Mouse (Mus musculus) heart, postnatal 0 days (tissue): ENCODE results near the gene Olfr1387. TPM values are rescaled to one million over a fixed set of nuclear protein-coding genes. Genes with fewer than 3 reads are reported as not detected.

Experiments used
- ATAC-seq: fragments of 200-750 bp; cut with Nextera tagmentation; 2 replicates; pipeline ENCODE4 v1.8.0; 2017; ENCODE audit warnings: low read depth, moderate number of reproducible peaks, moderate library complexity; ENCODE audit not compliant: insufficient read depth
- DNase-seq: peaks from one replicate; pipeline ENCODE4 v3.0.0-alpha.2; 2016; ENCODE audit warnings: low spot score
- H3K27ac ChIP-seq: fragments of 300-500 bp; sonication (generic); 2 replicates; pipeline ENCODE4 v1.5.1; 2014; ENCODE audit warnings: low read depth, mild to moderate bottlenecking
- H3K27me3 ChIP-seq: fragments of 300-500 bp; sonication (generic); 2 replicates; pipeline ENCODE4 v1.6.1; 2014; ENCODE audit warnings: low read length, mixed read lengths; ENCODE audit not compliant: control insufficient read depth, insufficient read depth
- H3K36me3 ChIP-seq: fragments of 300-500 bp; sonication (generic); replicated peaks from 2 replicates; pipeline ENCODE4 v1.6.1; 2014; ENCODE audit warnings: low read length, mixed read lengths; ENCODE audit not compliant: control insufficient read depth, insufficient read depth
- H3K4me1 ChIP-seq: fragments of 300-500 bp; sonication (generic); 2 replicates; pipeline ENCODE4 v1.6.1; 2014; ENCODE audit warnings: antibody characterized with exemption; ENCODE audit not compliant: control insufficient read depth, insufficient read depth
- H3K4me2 ChIP-seq: fragments of 300-500 bp; sonication (generic); 2 replicates; pipeline ENCODE4 v1.6.1; 2014; ENCODE audit warnings: low read depth, mild to moderate bottlenecking, low read length, moderate library complexity
- H3K4me3 ChIP-seq: fragments of 300-500 bp; sonication (generic); 2 replicates; pipeline ENCODE4 v1.5.1; 2014; ENCODE audit warnings: low read depth, low read length
- H3K9ac ChIP-seq: fragments of 300-500 bp; sonication (generic); replicated peaks from 2 replicates; pipeline ENCODE4 v1.6.1; 2014; ENCODE audit warnings: low read depth, low read length, mixed read lengths
- H3K9me3 ChIP-seq: fragments of 300-500 bp; sonication (generic); replicated peaks from 2 replicates; pipeline ENCODE4 v1.6.1; 2016; ENCODE audit warnings: low read length; ENCODE audit not compliant: control insufficient read depth
- CTCF ChIP-seq: IDR thresholded peaks from 2 replicates; pipeline ENCODE4 v1.5.1; 2016; ENCODE audit warnings: antibody characterized with exemption, control low read depth, low read depth
- EP300 ChIP-seq: IDR thresholded peaks from 2 replicates; pipeline ENCODE4 v1.6.1; 2016; ENCODE audit warnings: antibody characterized with exemption, low read depth
- WGBS: fragments of 180-500 bp; shearing (Covaris S2); extraction: QIAGEN DNeasy Blood & Tissue Kit; methylation state at CpG from one replicate; pipeline ENCODE4 v1.1.7; 2014; 5-methylcytosine and 5-hydroxymethylcytosine counted together
- polyA plus RNA-seq: library from polyadenylated mRNA; unstranded; fragments of >200 nt; fragmentation: Nextera tagmentation; extraction: Ambion mirVana; gene quantifications from 2 replicates; pipeline ENCODE4 v1.2.1, GENCODE M21; 2015
- total RNA-seq: library from RNA; depleted of rRNA; stranded (reverse); fragments of >200 nt; gene quantifications from 2 replicates; pipeline ENCODE4 v1.2.3, GENCODE M21; 2014; ENCODE audit warnings: low replicate concordance; rRNA removed

The Olfr1387 gene
- total RNA-seq (not detected in 2 replicates), polyA plus RNA-seq (not detected in 2 replicates)

GRCm38 (mm10) chr11:49455043-49455442 is at the start of gene Olfr1387:
Gene Olfr1387, plus strand, starts transcription at chr11:49455343.
- TF ChIP-seq CTCF (no peak), EP300 (no peak)
- Histone ChIP-seq H3K4me1 (no peaks in the 10 kb centered on the region), H3K9me3 (no peaks in the 10 kb centered on the region), H3K36me3 (no peaks in the 10 kb centered on the region), H3K27me3 (no peaks in the 10 kb centered on the region), H3K4me2 (no peak within 1 kb of the TSS), H3K9ac (no peak within 1 kb of the TSS), H3K27ac (no peak within 1 kb of the TSS), H3K4me3 (no peak within 1 kb of the TSS)
- DNase-seq = no peak
- ATAC-seq = no peak
- 46% methylated on average over 1 of the region's 1 CpGs for WGBS

- H3K27ac ChIP-seq = no peak overlapping the region
- no peaks in the 10 kb centered on the region for H3K9me3 ChIP-seq
- 58% methylated on average over 3 of the region's 3 CpGs for WGBS
- DNase-seq (no peak), ATAC-seq (no peak)
- no peaks in the 10 kb centered on the region for H3K27me3 ChIP-seq
- no peak overlapping the region for H3K4me2 ChIP-seq
- no peaks in the 10 kb centered on the region for H3K36me3 ChIP-seq
- no peaks in the 10 kb centered on the region for H3K4me1 ChIP-seq
- no peak overlapping the region for H3K9ac ChIP-seq
- H3K4me3 ChIP-seq = no peak overlapping the region
- no peak for TF ChIP-seq EP300
- no peak for TF ChIP-seq CTCF
Observed at GRCm38 (mm10) chr11:49406784-49407183, 48.4 kb upstream of the Olfr1387 start.

- TF ChIP-seq CTCF = peak; percentile 47
- no peak for TF ChIP-seq EP300
- Histone ChIP-seq H3K27ac (no peak overlapping the region), H3K9ac (no peak overlapping the region), H3K9me3 (no peaks in the 10 kb centered on the region), H3K4me2 (no peak overlapping the region), H3K4me3 (no peak overlapping the region), H3K27me3 (no peaks in the 10 kb centered on the region), H3K36me3 (no peaks in the 10 kb centered on the region), H3K4me1 (no peaks in the 10 kb centered on the region)
- 30% methylated on average over 1 of the region's 1 CpGs for WGBS
- DNase-seq (peak; percentile 8), ATAC-seq (no peak)
Observed at GRCm38 (mm10) chr11:49410540-49410939, 44.6 kb upstream of the Olfr1387 start.

GRCm38 (mm10) chr11:49422767-49423166 is 32.4 kb upstream of the Olfr1387 start, which contains the start of gene Olfr1389:
Gene Olfr1389, plus strand, starts transcription at chr11:49423067.
- Histone ChIP-seq H3K27ac (no peak within 1 kb of the TSS), H3K4me3 (no peak within 1 kb of the TSS), H3K4me1 (peaks cover 8% of the 10 kb centered on the region; the same call in 1 of the 2 replicates), H3K4me2 (no peak within 1 kb of the TSS), H3K27me3 (no peaks in the 10 kb centered on the region), H3K9me3 (no peaks in the 10 kb centered on the region), H3K9ac (no peak within 1 kb of the TSS), H3K36me3 (no peaks in the 10 kb centered on the region)
- DNase-seq (no peak), ATAC-seq (no peak)
- TF ChIP-seq CTCF (no peak), EP300 (no peak)
- 67% methylated on average over 2 of the region's 2 CpGs for WGBS

- no peak for TF ChIP-seq EP300
- no peak for TF ChIP-seq CTCF
- 85% methylated on average over 1 of the region's 1 CpGs for WGBS
- no peak overlapping the region for H3K4me3 ChIP-seq
- no peaks in the 10 kb centered on the region for H3K27me3 ChIP-seq
- H3K36me3 ChIP-seq = no peaks in the 10 kb centered on the region
- H3K9me3 ChIP-seq = no peaks in the 10 kb centered on the region
- ATAC-seq = no peak
- H3K27ac ChIP-seq = no peak overlapping the region
- peaks cover 8% of the 10 kb centered on the region; the same call in 1 of the 2 replicates for H3K4me1 ChIP-seq
- no peak overlapping the region for H3K9ac ChIP-seq
- DNase-seq = no peak
- no peak overlapping the region for H3K4me2 ChIP-seq
Observed at GRCm38 (mm10) chr11:49425257-49425927, 29.8 kb upstream of the Olfr1387 start.

GRCm38 (mm10) chr11:49429641-49430040 is 25.5 kb upstream of the Olfr1387 start:
- 69% methylated on average over 2 of the region's 2 CpGs for WGBS
- Histone ChIP-seq H3K36me3 (no peaks in the 10 kb centered on the region), H3K27ac (no peak overlapping the region), H3K27me3 (no peaks in the 10 kb centered on the region), H3K9ac (no peak overlapping the region), H3K4me2 (no peak overlapping the region), H3K4me1 (no peaks in the 10 kb centered on the region), H3K9me3 (no peaks in the 10 kb centered on the region), H3K4me3 (no peak overlapping the region)
- TF ChIP-seq EP300 = no peak
- TF ChIP-seq CTCF = no peak
- ATAC-seq (no peak), DNase-seq (no peak)
